Mouse (Mus musculus): ENCODE results near the gene Tns1.

- no peak for TF ChIP-seq FLI1 (IDR thresholded peaks at IDR 0.05; ENCODE audit: low read length)
- TF ChIP-seq GATA1 (IDR thresholded peaks at IDR 0.05; ENCODE audit: borderline replicate concordance, low read length): no peak
Measured at GRCm38 (mm10) chr1:74035912-74036489, 88.2 kb downstream of the Tns1 start.

All from megakaryocyte, embryonic 14.5 days (primary cell).